Mouse (Mus musculus) ES-CJ7 (cell line): ENCODE data around the gene Rnf126.
A peak's percentile ranks its signal among the peaks of the same experiment; 100 is the strongest.

Experiments
- DNase-seq: peaks from one replicate; pipeline ENCODE4 v3.0.0; 2011; ENCODE audit warnings: low read depth, low spot score

The Rnf126 gene

DNA sequence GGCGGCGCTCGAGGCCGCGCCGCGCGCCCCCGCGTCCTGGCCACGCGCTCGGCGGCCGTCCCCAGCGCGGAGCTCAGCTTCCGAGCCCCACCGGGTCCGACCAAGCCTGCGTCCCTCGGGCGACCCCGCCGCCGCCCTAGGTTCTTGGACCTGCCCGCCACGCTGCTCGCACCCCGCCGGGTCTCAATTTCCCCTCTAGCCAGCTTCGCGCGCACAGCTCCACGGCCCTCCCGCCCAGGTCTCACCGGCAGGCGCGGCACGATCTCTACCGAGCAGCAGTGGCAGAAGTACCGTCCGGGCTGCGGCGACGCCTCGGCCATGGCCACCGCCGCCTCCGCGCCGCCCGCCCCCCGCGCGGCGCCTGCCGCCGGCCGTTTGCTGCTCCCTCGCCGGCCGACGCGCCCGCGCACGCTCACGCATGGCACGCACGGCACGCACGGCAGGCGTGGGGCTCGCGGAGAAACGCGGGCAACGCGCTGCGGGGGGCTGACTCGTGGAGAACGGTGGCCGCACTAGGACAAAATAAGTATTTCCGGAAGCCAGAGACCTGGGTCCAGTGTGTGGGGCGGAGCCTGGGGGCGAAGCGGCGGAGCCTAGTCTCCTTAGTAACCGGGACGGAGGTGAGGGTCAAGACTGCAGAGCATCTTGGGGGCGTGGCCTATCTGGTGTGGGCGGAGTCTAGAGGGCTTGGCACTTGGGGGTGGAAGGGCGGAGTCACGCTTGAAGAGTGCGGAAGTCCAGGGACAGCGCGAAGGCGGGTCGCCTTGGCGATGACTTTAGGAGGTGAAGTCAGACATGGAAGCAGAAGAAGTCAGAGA, at the start of gene Rnf126:
Gene Rnf126, minus strand, starts transcription at position 445 of the 818 bp plus-strand sequence.
- DNase-seq: peak; percentile 100

DNA sequence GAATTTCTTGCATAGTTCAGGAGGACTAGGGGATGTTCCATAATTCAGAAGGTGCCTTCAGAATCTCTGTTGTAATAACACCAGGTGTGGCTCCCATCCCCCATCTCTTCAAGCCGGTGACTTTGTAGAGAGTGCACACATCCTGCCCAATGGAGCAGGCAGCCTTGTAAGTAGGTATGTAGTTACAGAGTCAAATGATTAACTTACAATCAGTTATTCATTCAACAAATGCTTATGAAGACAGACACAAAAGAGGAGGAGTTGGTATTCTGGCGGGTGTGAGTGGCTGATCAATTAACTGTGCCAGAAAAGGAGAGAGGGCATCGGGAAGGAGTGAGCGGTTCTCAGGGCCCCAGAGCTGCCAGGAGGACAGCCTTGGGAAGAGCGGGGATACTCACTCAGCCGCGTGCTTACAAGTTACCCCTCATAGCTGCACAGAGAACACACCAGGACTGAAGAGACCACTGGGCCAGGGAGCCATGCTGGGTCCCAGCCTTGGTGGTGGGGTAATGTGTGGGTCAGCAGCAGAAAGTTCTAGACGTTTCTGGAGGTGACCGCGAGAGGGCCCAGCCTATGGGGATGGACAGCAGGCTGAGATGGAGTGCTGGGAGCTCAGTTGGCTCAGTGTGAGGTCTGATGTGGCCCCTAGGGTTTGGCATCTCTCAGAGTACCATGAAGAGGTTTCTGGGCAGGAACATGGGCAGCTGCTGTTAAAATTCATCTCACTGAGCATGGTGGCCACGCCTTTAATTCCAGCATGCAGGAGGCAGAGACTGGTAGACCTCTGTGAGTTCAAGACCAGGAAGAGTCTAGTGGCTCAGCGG, 49.1 kb upstream of the Rnf126 start:
- no peak for DNase-seq

DNA sequence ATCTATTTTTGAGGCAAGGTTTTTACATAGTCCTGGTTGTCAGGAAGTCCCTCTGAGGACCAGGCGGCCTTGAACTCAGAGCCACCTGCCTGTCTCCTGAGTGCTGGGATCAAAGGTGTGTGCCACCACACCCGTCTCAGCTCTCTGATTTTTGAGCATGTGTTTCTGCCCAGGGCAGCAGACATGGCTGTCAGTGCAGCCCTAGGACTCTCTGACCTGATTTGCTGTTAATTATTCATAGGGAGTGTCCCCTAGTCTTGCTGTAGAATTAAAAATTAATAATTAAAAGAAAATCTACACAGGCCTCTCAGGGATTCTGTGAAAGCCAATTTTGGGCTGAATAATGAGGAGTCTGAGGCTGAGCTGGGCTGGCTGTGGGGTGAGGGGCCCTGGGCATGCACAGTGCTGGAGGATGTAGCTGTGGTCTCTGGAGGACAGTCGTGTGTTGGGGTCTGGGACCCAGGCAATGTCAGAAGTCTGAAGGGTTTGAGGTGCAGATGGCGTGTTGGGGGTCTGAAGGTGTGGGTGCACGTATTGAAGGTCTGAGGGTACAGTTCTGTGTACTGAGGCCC, 47.6 kb upstream of the Rnf126 start:
- no peak for DNase-seq

DNA sequence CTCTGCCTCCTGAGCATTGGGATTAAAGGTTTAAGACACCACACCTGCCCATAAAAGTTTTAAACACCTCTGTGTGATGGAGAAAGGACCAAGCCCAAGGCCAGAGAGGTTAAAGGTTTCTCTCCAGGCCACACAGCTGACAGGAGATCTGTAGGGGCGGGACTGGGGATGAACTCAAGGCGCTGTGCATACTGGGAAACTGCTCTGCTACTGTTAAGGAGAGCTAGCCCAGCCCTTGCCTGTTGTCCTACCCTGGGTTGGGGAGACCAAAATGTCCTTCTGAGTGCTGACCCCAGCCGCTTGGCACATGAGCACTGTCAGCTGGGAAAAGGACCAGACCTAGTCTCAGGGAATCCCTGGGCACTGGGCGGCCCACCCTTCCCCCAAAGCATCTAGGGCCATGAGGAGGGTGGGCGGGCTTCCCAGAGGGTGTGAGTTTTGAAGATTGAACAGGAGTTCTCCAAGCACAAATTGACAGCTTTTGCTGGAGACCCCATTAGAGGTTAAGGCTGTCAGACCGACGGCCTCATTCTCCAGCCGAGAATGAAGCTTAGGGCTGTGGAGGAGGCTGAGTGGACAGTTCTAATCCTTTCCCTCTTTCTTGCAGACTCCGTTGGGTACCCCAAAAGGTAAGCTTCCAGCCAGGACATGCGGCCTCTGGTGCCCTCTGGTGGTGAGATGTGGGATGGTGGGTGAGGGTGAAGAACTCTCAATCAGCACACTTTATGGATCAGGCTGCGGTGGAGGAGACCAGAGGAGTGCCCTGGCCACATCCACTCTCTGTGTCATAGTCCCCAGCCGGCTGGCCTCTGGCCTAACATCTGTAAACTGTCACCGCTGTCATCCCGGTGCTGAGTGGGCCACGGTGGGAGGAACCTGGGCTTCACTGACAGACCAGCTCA, 45.2 kb upstream of the Rnf126 start:
- DNase-seq: peak; percentile 76

DNA sequence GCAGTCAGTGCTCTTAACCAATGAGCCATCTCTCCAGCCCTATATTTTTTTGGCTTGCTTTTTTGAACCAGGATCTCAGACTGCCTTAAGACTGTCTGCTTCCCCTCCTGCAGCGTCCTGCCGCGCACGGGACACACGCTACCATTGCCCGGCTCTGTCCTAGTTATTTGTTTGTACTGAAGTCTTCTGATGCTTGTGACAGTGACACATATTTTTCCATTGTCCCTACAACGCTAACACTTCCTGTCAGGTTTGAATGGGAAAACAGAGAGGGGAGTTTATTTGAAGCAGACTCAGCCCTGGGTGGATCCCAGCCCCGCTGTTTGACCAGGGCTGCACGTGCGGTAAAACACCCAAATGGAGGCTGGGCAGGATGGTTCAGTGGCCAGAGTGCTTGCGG, 42.0 kb upstream of the Rnf126 start:
- no peak for DNase-seq

DNA sequence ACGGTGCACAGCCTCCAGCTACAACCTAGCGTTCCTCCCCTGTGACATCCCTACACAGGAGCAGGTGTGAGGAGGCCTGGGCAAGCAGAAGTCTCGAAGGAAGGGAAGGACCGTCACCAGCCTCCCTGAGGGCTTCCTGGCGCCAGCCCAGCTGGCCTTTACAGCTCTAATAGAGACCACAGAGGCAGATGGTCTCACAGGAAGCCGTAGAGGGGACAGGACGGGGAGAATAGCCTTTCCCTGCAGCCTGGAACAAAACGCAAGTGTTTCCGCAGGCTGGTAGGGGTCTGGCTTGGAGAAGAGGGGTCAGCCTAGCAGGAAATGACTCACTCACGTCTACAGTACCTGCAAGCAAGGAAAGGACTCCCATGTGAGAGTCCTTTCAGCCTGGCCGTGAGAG, 41.1 kb upstream of the Rnf126 start:
- no peak for DNase-seq

DNA sequence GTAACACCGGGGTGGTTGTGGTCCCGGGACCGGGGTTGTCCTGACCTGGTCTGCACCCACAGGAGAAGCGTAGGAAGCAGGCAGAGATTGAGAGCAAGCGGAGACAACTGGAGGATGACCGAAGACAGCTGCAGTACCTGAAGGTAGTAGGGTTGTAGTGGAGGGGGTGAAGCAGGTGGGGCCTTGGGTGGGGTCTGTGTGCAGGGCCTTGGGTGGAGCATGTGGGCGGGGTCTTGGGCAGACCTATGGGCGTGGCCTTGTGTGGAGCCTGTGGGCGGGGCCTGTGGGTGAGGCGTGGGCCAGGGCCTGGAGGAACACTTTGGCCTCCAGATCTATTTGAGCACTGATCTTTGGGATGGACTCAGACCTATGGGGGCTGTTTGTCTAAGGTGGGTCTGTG, 40.2 kb upstream of the Rnf126 start:
- peak; percentile 69 for DNase-seq

DNA sequence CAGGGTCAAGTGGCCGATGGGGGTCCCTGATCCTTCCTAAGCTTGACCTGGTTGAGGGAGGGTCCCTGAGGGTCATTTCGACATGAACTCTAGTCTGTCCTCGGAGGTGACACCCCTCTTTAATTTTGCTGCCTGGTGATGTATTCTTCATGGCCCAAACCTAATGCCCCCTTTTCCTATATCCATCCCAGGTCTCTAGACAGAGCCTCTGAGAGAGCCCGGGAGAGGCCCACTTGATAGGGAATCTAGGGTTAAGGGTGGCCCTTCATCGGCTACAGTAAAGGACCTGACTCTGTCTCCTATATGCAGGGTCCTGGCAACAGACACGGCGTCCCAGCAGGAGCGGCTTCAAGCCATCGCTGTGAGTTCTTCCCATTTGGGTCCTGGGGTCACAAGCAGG, 39.6 kb upstream of the Rnf126 start:
- no peak for DNase-seq

DNA sequence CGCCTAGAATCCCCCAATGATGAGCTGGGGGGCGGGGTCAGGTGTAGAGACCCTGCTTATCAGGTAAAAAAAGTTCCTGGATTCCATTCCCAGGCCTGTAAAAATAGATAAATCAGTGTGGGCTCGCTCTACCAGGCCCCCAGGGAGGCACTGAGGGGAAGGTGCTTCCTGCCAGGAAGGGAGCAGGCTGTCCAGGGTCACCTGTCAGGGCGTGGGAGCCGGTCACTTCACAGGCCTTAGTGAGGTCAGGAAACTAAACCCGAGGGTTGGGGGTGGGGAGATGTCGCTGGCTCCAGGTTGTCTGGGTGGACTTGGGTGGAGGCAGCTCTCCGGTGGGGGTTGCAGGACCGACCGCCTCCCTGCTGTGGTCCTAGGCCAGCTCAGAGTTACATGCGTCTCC, 38.9 kb upstream of the Rnf126 start:
- no peak for DNase-seq

DNA sequence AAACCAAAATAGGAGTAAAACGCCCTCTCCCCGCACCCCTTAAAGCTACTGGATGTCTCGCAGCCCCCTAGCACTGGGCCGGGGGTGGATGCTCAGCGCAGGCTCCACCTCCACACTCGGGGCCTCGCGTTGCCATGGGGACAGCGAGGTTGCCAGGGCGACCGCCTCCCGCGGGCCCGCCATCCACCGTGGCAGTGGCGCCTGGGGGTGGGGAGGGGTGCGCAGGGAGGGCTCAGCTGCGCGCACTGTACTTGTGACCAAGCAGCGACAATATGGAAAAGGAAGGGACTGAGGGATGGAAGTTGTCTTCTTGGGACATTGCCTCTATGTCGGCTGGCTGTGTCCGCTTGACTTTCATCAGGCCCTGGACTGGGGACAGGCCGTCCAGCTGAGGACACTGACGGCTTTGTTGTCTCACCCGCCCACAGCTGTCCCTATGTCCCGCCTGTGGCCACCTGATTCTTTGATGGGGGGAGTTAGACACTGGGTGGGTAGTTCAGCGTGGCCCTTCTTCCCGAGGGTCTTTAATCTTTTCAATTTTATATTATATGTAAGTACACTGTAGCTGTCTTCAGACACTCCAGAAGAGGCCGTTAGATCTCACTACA, 37.1 kb upstream of the Rnf126 start:
- DNase-seq: peak; percentile 73

DNA sequence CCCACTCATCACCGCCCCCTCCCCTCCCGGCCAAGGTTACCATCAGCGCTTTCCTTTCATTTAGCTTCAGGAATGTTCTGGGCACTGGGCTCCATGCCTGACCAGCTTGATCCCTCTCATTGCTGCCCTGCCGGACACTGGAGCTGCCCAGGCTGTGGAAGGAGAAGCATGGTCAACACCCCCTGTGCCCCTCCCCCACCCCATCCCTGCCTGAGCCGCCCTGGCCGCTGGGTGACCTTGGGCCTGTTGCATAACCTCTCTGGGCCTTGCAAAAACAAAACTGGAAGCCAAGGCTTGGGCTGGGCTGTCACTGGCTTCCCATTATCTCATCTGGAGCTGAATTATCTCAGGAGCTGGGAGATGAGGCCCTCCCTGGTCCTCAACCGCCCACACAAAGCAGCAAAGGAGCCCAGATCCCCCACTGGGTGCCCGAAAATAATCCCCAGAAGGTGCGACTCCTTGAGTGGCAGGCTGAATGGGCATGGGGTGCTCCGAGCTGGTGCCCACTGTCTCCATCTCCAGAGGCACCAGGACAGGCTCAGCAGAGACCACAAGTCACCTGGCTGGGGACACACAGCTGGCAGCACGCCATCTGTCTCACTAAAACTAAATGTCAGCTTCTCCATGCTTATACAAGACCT, 35.7 kb upstream of the Rnf126 start:
- DNase-seq: peak; percentile 70

DNA sequence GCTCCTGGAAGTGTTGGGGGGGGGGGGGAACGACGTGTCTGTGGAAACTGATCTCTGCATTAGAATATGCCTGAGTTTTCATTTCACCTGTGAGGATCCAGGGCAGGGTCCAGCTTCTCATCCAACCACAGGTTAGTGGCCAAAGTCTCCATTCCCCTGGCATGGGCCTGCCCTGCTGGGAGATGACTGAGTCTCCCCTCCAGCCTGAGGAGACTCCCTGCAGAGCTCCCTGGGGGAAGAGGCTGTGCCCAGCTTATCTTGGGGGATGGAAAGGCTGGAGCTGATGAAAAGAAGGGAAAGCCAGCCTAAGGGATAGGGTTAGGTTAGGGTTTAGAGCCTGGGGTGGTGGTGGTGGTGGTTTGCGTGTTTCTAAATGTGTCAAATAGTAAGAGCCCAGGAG, 35.1 kb upstream of the Rnf126 start:
- no peak for DNase-seq

DNA sequence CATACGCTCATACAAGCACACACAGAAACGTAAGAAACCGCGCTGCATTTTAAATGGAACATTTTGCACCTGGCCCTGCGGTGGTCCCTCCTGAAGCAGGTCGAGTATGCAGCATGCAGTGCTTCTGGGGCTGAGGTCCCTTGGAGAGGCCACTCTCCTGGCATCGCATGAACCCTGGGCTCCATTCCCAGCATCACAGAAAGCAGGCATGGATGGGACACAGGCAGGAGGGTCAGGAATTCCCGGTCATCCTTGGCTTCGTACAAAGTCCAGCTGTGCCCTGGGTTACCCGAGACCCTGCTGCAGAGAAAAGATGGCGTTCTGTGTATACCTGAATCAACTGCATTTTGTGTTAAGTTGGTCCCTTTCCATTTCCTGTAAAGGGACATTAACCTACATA, 33.8 kb upstream of the Rnf126 start:
- no peak for DNase-seq

DNA sequence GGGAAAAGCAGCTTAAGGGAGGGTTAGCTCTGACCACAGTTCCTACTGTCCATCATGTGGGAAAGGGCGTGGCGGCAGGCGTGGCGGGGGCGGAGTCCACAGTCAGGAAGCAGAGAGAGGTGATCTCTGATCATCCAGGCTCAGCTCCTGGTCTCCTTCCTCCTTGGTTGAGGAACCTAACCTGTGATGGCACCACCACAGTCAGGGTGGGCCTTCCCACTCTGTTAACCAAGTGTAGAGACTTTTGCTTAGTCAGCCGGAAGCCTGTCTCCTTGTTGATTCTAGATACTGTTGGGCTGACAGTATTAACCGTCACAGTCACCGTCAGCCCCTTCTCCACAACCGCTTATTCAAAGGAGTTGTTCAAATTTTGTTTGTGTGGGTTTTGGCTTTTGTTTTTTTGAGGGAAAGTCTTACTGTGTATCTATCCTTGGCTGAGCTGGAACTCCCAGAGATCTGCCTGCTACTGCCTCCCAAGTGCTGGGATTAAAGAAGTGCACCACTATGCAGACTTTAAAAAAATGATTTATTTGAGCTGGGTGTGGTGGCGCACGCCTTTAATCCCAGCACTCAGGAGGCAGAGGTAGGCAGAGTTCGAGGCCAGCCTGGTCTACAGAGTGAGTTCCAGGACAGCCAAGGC, 31.7 kb upstream of the Rnf126 start:
- no peak for DNase-seq

DNA sequence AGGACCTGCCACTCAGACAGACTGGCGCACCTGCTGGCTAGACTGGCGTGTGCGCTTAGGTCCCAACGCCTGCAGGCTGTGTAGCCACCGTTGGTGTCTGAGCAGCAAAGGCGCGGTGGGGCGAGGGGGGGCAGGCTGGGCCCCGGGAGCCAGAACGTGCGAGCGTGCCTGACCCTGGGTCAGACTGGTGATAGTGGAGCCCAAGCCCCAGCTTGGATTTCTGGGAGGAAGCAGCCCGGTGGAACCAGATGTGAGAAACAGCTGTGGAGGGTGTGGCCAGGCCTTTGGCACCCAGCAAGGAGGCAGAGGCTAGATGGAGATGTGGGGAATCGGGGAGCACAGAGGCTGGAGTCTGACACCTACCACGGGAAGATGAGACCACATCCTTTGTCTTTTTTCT, 30.6 kb upstream of the Rnf126 start:
- no peak for DNase-seq

DNA sequence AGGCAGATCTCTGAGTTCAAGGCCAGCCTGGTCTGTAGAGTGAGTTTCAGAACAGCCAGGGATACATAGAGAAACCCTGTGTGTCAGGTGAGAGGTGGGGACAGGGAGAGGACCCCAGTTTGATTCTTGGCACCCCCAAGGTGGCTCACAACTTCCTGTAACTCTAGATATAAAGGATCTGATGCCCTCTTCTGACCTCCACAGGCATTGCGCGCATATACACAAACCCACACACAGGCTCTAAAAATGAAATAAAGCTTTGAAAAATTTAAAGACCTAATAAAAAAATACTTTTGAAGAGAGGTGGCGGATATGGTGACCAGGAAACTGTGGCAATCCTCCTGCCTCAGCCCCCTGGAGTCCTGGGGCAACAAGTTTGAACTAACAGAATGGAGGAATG, 29.2 kb upstream of the Rnf126 start:
- DNase-seq: no peak

DNA sequence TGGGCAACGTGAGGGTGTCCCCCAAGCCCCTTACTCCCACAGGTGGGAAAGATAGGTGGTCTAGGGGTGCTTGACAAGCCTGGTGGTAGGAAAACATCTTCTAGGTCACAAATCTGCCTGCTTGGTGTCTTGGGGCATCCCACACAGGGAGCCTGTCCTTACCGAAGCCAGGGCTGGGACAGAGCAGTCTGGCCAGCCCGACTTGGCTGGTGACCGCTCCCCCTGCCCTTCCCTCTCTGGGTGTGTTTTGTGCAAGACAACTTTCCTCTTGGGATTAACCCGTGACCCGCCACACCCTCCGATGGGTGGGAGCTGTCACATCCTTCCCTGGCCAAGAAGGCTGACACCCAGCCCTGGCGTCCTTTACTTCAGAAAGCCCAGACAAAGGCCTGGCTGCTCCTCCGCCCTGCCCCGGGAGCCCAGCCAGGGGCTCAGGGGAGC, 27.8 kb upstream of the Rnf126 start:
- no peak for DNase-seq

DNA sequence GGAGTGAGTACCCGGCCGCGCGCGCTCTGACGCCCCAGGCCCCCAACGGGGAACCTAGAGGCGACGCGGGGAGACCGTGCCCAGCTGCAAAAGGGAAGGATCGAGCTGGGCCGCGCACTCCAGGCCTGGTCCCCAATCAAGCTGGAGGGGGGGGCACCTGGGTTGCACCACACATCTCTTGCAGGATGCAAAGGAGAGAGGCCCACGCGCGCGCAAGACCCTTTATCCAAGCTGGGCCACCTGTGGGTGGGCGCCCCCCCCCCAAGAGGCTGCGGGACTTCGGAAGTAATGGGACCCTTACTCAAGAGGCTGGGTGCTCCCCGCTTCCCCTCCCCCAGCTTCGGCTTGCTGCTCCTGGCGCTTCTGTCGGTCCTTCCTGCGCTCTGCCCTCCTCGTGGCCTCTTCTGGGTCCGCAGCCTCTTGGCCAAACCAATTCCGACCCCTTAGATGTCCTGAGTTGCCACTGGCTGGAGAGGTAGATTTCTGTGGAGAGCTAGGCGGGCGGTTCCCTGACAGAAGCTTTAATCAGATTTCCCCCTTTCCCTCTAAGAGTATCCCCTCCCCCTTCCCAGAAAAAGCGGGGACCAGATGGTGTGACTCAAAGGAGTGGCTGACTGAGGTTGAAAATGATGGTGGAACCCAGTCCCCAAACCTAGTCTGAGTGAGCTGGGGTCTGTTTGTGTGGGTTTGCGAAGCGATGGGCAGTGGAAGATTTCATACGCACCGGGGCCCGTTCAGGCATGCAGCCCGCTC, 27.2 kb upstream of the Rnf126 start:
- no peak for DNase-seq

DNA sequence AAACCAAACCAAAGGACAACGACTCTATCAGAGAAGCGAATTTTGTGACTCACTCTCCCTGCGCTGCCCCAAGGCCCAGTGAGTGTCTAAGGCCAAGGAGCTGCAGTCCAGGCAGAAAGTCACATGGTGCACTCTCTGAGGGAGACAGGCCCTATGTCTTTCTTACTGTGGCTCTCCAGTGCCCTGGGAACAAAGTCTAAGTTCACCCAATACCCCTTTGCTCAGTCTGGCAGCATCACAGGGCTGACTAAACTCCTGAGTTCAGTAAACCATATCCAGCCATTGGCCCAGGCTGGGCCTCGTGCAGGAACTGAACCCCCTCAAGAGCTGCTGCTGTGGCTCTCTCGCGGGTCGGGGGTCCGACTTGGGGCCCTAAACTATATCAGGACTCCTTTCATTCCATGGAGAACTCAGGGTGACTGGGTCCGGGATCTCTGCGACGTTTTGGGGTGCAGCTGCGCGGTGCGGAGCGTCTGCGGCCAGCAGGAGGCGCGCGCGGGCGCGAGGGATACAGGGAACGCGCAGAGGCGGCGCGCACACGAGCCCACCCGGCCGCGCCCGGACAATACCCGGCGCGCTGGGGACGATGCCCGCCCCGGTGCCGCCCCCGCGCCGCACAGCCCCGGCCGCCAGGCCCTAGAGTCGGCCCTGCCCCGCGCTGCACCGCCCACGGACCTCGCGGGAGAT, 26.4 kb upstream of the Rnf126 start, which contains the start of gene Palm:
Gene Palm, plus strand, starts transcription at position 522 of the 687 bp plus-strand sequence.
- DNase-seq: peak; percentile 48
